In genomic region chr4:54837326-54837725, GRCm38 (mm10) we compare ENCODE assay signal across 7 mouse cellular contexts.
DNase-seq lines count a peak whose midpoint lies in the region; ATAC-seq lines count a peak whose summit lies in the region.

No protein-coding gene starts in this region.

- DNase-seq in right cerebral cortex, adult 18-20 months, result peak; percentile 8
- no peak for DNase-seq in right cerebral cortex, postnatal 36 days (ENCODE audit: low spot score in 2 of 2)
- DNase-seq in gastrocnemius, postnatal 14 days, result peak; percentile 64
- DNase-seq in layer of hippocampus, adult 8-10 months (ENCODE audit: low spot score in 2 of 2), result peak; percentile 27 to 37
- no peak for DNase-seq in ovary, adult 18-20 months (ENCODE audit: low spot score)
- no peak for DNase-seq in ovary, postnatal 10 days (ENCODE audit: low spot score)

- no peak for ATAC-seq in granulocyte monocyte progenitor cell, adult 5-6 weeks (replicated peaks; ENCODE audit: poor library complexity, severe bottlenecking)

- intact Hi-C loops in gastrocnemius, postnatal 14 days (cut with DNase I; ENCODE audit: low total_unique reads), result no loop called here

Comparison
In these comparisons a context has a peak if more than half of its experiments do, and no peak if none do; other contexts are left out.
1. DNase-seq: peak in right cerebral cortex, adult 18-20 months (single experiment), gastrocnemius, postnatal 14 days (single experiment) and layer of hippocampus, adult 8-10 months (2 of 2); none in right cerebral cortex, postnatal 36 days (0 of 2), ovary, adult 18-20 months (single experiment) and ovary, postnatal 10 days (single experiment).